Mouse (Mus musculus): ENCODE results near the gene Acad12.

DNA sequence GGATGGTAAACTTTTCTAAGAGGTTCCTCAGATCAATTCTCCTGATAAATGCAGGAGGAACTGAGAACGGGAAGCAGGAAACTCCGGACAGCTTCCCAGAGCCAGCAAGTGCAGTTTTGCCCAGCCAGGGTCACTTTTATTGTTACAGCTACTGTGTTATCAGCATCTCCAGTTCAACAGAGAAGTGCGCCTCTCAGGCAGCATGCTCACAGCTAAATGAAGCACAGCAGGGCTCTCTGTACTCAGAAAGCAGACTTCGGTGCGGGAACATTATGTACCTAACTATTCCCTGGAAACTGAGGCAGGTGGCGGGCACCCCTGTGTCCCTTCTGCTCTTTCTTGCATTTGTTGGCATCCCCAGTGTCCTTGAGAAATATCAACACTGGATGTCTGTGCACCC is 22.5 kb downstream of the Acad12 start:
- no peak for TF ChIP-seq CTCF (conservative IDR thresholded peaks at IDR 0.05; ENCODE audit: insufficient read depth, insufficient read length, low read depth, low read length)
- no peak for TF ChIP-seq POLR2A (IDR thresholded peaks at IDR 0.05; ENCODE audit: low read depth, low read length)
